Mouse (Mus musculus) bone marrow, adult 2 months (tissue): ENCODE measurements at regions not wholly inside any gene's neighbourhood (a gene's known extent, or its start where the extent isn't known, plus 50 kb on each side); places are given as distances from the start of the nearest gene placed in this dataset.

Experiments
- H3K27ac ChIP-seq: fragments of 200-500 bp; 2 replicates; pipeline ENCODE4 v1.5.1; 2012; ENCODE audit warnings: low read depth, mild to moderate bottlenecking, control low read depth, inconsistent platforms, low read length; ENCODE audit not compliant: control insufficient read depth, poor library complexity, insufficient read depth
- H3K4me1 ChIP-seq: fragments of 200-500 bp; 2 replicates; pipeline ENCODE4 v1.6.1; 2011; ENCODE audit warnings: low read length; ENCODE audit not compliant: control insufficient read depth, insufficient read depth
- H3K4me3 ChIP-seq: fragments of 200-500 bp; replicated peaks from 2 replicates; pipeline ENCODE3; 2011; ENCODE audit warnings: mild to moderate bottlenecking, low read depth, low read length, control low read depth; ENCODE audit not compliant: control insufficient read depth
- CTCF ChIP-seq: fragments of 200-500 bp; IDR thresholded peaks from 2 replicates; pipeline ENCODE4 v1.5.1; 2011; ENCODE audit warnings: low read length, control low read depth; ENCODE audit not compliant: control insufficient read depth, insufficient read depth
- POLR2A ChIP-seq: fragments of 200-500 bp; IDR thresholded peaks from 2 replicates; pipeline ENCODE4 v1.6.1; 2011; ENCODE audit warnings: low read depth, mild to moderate bottlenecking, control low read depth, low read length, borderline replicate concordance; ENCODE audit not compliant: control insufficient read depth
- WGBS: fragments of 180-500 bp; shearing (Covaris S2); methylation state at CpG from one replicate; pipeline ENCODE4 v1.1.7; 2018; 5-methylcytosine and 5-hydroxymethylcytosine counted together

GRCm38 (mm10) chr2:169397758-169398157 lies 189.8 kb downstream of the Gm11011 start:
- no peaks in the 10 kb centered on the region for H3K4me1 ChIP-seq
- no peak overlapping the region for H3K4me3 ChIP-seq
- no peak overlapping the region for H3K27ac ChIP-seq
- TF ChIP-seq CTCF = no peak
- no peak for TF ChIP-seq POLR2A
- 69% methylated on average over 6 of the region's 6 CpGs for WGBS

DNA sequence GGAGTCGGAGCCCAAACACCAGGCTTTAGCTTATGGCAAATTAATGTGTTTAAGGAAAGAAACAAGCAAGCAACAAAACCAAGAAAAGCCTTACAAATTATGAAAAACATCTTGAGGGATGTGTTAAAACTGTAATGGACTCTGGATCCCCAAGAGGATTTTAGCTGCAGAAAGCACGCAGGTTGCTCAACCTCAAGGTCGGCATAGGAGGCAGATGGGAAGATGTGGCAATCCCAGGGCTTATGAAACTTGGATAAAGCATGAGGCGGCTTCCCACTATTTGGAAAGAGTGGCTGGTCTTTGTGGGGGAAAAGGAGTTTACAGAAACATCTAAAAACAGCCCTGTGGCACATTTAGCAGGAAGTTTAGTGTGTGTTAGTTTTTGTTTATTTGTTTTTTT lies 190.5 kb downstream of the Gm11011 start:
- H3K27ac ChIP-seq = no peak overlapping the region
- H3K4me3 ChIP-seq = no peak overlapping the region
- no peaks in the 10 kb centered on the region for H3K4me1 ChIP-seq
- TF ChIP-seq POLR2A (no peak), CTCF (no peak)
- 44% methylated on average over 4 of the region's 4 CpGs for WGBS

GRCm38 (mm10) chr2:169396294-169396693 lies 191.3 kb downstream of the Gm11011 start:
- no peak overlapping the region for H3K4me3 ChIP-seq
- no peaks in the 10 kb centered on the region for H3K4me1 ChIP-seq
- TF ChIP-seq CTCF (no peak), POLR2A (no peak)
- 65% methylated on average over 4 of the region's 4 CpGs for WGBS
- H3K27ac ChIP-seq = no peak overlapping the region

GRCm38 (mm10) chr2:169389611-169390010 lies 197.9 kb downstream of the Gm11011 start:
- H3K4me3 ChIP-seq = no peak overlapping the region
- WGBS = 83% methylated on average over 4 of the region's 4 CpGs

DNA sequence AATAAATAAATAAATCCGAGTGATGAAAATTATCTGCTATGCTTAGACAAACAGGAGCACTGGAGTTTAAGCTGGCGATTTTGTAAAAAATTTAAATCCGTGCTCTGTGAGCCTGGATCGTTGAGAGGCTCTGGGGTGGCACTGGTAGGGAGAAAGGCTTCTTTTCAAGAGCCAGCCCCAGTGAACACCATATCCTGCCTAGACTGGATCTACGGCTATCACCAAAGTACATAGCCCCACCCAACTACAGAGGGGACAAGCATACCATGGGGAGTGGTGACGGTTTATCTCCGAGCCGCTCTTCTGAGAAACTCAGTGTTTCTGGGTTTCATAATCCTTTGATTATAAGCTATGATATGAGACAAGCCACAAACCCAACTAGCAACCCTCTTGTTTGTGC lies 199.0 kb downstream of the Gm11011 start:
- Histone ChIP-seq H3K27ac (no peak overlapping the region), H3K4me1 (no peaks in the 10 kb centered on the region), H3K4me3 (no peak overlapping the region)
- TF ChIP-seq POLR2A (no peak), CTCF (no peak)
- WGBS = 81% methylated on average over 8 of the region's 8 CpGs

More at GRCm38 (mm10) chr2:169389611-169390010, 197.9 kb downstream of the Gm11011 start:
- H3K4me1 ChIP-seq = no peaks in the 10 kb centered on the region
- TF ChIP-seq POLR2A (no peak), CTCF (no peak)
- H3K27ac ChIP-seq = no peak overlapping the region

DNA sequence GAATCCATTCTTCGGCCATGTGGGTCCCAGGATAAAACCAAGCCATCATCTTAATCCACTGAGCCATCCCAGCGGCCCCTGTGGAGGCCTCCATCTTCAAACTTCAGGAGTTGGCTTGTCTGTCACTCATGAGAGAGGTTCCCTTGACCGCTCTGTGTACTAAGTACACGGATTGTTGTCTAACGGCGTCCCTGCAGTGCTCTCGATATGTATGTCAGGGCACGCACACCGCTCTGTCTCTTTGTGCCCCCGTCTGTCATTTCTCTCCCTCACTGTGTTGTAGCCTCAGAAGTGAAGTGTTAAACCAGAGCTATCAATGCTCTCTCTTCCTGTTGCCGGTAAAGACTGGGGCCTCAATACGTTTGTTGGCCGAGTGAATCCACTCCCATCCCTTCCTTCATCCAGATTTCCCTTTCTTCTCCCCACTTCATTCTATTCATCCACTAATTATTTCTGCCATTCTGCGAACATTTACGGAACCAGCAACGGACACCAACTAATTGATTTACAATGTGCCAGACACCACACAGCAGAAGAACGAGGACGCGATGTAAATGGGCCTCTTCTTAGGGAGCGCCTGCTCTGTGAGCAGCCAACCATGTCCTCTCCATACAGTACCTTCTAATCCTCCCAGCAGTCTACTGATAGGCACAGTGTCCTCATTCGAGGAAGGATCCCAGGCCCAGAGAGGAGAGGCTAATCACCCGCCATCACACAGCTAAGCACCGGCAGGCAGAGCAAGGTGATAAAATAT lies 199.6 kb downstream of the Gm11011 start:
- no peak for TF ChIP-seq CTCF
- TF ChIP-seq POLR2A = no peak
- 78% methylated on average over 23 of the region's 23 CpGs for WGBS

GRCm38 (mm10) chr2:169383701-169384100 lies 203.8 kb downstream of the Gm11011 start:
- Histone ChIP-seq H3K27ac (no peak overlapping the region), H3K4me3 (no peak overlapping the region), H3K4me1 (no peaks in the 10 kb centered on the region)
- WGBS = 85% methylated on average over 3 of the region's 3 CpGs
- TF ChIP-seq POLR2A (no peak), CTCF (no peak)

More for the DNA sequence above, 199.6 kb downstream of the Gm11011 start:
- H3K27ac ChIP-seq = no peak overlapping the region
- H3K4me1 ChIP-seq = no peaks in the 10 kb centered on the region
- H3K4me3 ChIP-seq = no peak overlapping the region

DNA sequence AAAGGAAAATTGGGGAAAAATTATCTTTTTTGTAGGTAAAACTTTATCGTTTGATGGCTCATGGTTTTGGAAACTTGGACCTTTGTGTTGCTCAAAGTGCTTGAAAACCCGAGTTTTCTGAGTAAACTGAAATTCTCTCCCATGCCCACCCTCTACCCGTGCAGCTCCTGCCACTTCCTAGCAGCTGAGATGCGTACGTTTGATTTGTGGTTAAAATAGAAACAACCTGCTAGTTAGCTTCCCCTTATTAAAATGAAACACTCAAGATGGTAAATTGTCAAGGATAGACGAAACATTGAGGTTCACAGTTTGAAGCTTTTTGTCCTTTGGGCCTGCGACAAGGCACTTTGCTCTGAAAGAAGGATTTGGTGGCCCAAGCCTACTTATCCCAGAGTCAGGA lies 214.5 kb downstream of the Gm11011 start:
- Histone ChIP-seq H3K4me3 (no peak overlapping the region), H3K4me1 (no peaks in the 10 kb centered on the region), H3K27ac (no peak overlapping the region)
- TF ChIP-seq POLR2A = no peak
- no peak for TF ChIP-seq CTCF
- WGBS = 12% methylated on average over 7 of the region's 7 CpGs
